Mouse (Mus musculus) heart, embryonic 11.5 days (tissue): ENCODE results near the gene Arsj. TPM values are rescaled to one million over a fixed set of nuclear protein-coding genes. Genes with fewer than 3 reads are reported as not detected.

Source experiments
- ATAC-seq: fragments of 200-750 bp; cut with Nextera tagmentation; replicated peaks from 2 replicates; pipeline ENCODE4 v1.8.0; 2017; ENCODE audit warnings: moderate library complexity; ENCODE audit not compliant: insufficient number of reproducible peaks, low FRiP score, low TSS enrichment
- H3K27ac ChIP-seq: fragments of 300-500 bp; sonication (generic); 2 replicates; pipeline ENCODE4 v1.5.1; 2014; ENCODE audit warnings: mild to moderate bottlenecking, low read depth, low read length
- H3K27me3 ChIP-seq: fragments of 300-500 bp; sonication (generic); 2 replicates; pipeline ENCODE4 v1.6.1; 2014; ENCODE audit warnings: mild to moderate bottlenecking, low read length, mixed read lengths; ENCODE audit not compliant: control insufficient read depth, insufficient read depth
- H3K36me3 ChIP-seq: fragments of 300-500 bp; sonication (generic); 2 replicates; pipeline ENCODE4 v1.6.1; 2014; ENCODE audit warnings: mild to moderate bottlenecking, low read length, moderate library complexity, mixed read lengths; ENCODE audit not compliant: control insufficient read depth, insufficient read depth
- H3K4me1 ChIP-seq: fragments of 300-500 bp; sonication (generic); 2 replicates; pipeline ENCODE4 v1.6.1; 2014; ENCODE audit warnings: low read length; ENCODE audit not compliant: control insufficient read depth, insufficient read depth
- H3K4me2 ChIP-seq: fragments of 300-500 bp; sonication (generic); 2 replicates; pipeline ENCODE4 v1.6.1; 2014; ENCODE audit warnings: mild to moderate bottlenecking, moderate library complexity
- H3K4me3 ChIP-seq: fragments of 300-500 bp; sonication (generic); 2 replicates; pipeline ENCODE4 v1.5.1; 2014; ENCODE audit warnings: low read depth, low read length
- H3K9ac ChIP-seq: fragments of 300-500 bp; sonication (generic); 2 replicates; pipeline ENCODE4 v1.6.1; 2014; ENCODE audit warnings: mild to moderate bottlenecking, low read depth, low read length, moderate library complexity
- H3K9me3 ChIP-seq: fragments of 300-500 bp; sonication (generic); replicated peaks from 2 replicates; pipeline ENCODE4 v1.6.1; 2016; ENCODE audit warnings: low read length; ENCODE audit not compliant: control insufficient read depth
- WGBS: fragments of 180-500 bp; shearing (Covaris S2); extraction: QIAGEN DNeasy Blood & Tissue Kit; methylation state at CpG from one replicate; pipeline ENCODE4 v1.1.7; 2014; ENCODE audit not compliant: insufficient replicate concordance; 5-methylcytosine and 5-hydroxymethylcytosine counted together
- polyA plus RNA-seq: library from polyadenylated mRNA; unstranded; fragments of >200 nt; fragmentation: Nextera tagmentation; extraction: Ambion mirVana; gene quantifications from 2 replicates; pipeline ENCODE4 v1.2.1, GENCODE M21; 2014

The Arsj gene
- polyA plus RNA-seq, 1 experiment from 2014 or later: 0.26 TPM

- H3K9me3 ChIP-seq: no peaks in the 10 kb centered on the region
- WGBS: 52% methylated on average over 14 of the region's 14 CpGs
Observed at GRCm38 (mm10) chr3:126384657-126385438, 21.4 kb downstream of the Arsj start.

GRCm38 (mm10) chr3:126397451-126397850 lies 34.0 kb downstream of the Arsj start:
- ATAC-seq: no peak; the same call in 1 of the 2 replicates
- H3K4me1 ChIP-seq: peaks cover 7% of the 10 kb centered on the region
- no peak overlapping the region for H3K4me2 ChIP-seq
- H3K9ac ChIP-seq: no peak overlapping the region
- no peaks in the 10 kb centered on the region for H3K27me3 ChIP-seq
- WGBS: 50% methylated on average over 2 of the region's 2 CpGs
- peak overlapping the region; percentile 60; the same call in 1 of the 2 replicates for H3K27ac ChIP-seq
- no peak overlapping the region for H3K4me3 ChIP-seq
- H3K9me3 ChIP-seq: no peaks in the 10 kb centered on the region
- no peaks in the 10 kb centered on the region for H3K36me3 ChIP-seq

More at GRCm38 (mm10) chr3:126384657-126385438, 21.4 kb downstream of the Arsj start:
- no peaks in the 10 kb centered on the region for H3K36me3 ChIP-seq
- no peak overlapping the region for H3K4me3 ChIP-seq
- H3K4me1 ChIP-seq: no peaks in the 10 kb centered on the region
- H3K27me3 ChIP-seq: no peaks in the 10 kb centered on the region
- H3K4me2 ChIP-seq: no peak overlapping the region
- no peak overlapping the region for H3K9ac ChIP-seq
- no peak for ATAC-seq
- no peak overlapping the region for H3K27ac ChIP-seq

GRCm38 (mm10) chr3:126397985-126398630 lies 34.6 kb downstream of the Arsj start:
- Histone ChIP-seq H3K4me1 (peaks cover 7% of the 10 kb centered on the region), H3K4me3 (no peak overlapping the region), H3K9me3 (no peaks in the 10 kb centered on the region), H3K9ac (no peak overlapping the region), H3K4me2 (no peak overlapping the region), H3K36me3 (no peaks in the 10 kb centered on the region), H3K27me3 (no peaks in the 10 kb centered on the region), H3K27ac (peak overlapping the region; percentile 60)
- WGBS: 24% methylated on average over 7 of the region's 7 CpGs
- peak; percentile 71 for ATAC-seq

GRCm38 (mm10) chr3:126400726-126401125 lies 37.2 kb downstream of the Arsj start:
- peaks cover 7% of the 10 kb centered on the region for H3K4me1 ChIP-seq
- no peak overlapping the region for H3K9ac ChIP-seq
- no peaks in the 10 kb centered on the region for H3K9me3 ChIP-seq
- no peaks in the 10 kb centered on the region for H3K27me3 ChIP-seq
- no peak overlapping the region for H3K4me3 ChIP-seq
- no peak overlapping the region for H3K4me2 ChIP-seq
- H3K27ac ChIP-seq: no peak overlapping the region
- no peak for ATAC-seq
- WGBS: 66% methylated on average over 4 of the region's 4 CpGs
- no peaks in the 10 kb centered on the region for H3K36me3 ChIP-seq

- Histone ChIP-seq H3K36me3 (no peaks in the 10 kb centered on the region), H3K9ac (no peak overlapping the region), H3K9me3 (no peaks in the 10 kb centered on the region), H3K27ac (no peak overlapping the region), H3K4me1 (peaks cover 5% of the 10 kb centered on the region), H3K4me2 (no peak overlapping the region), H3K4me3 (no peak overlapping the region), H3K27me3 (no peaks in the 10 kb centered on the region)
- WGBS: 29% methylated on average over 3 of the region's 3 CpGs
- ATAC-seq: no peak
Observed at GRCm38 (mm10) chr3:126402836-126403235, 39.4 kb downstream of the Arsj start.

GRCm38 (mm10) chr3:126404199-126404598 lies 40.7 kb downstream of the Arsj start:
- Histone ChIP-seq H3K4me1 (no peaks in the 10 kb centered on the region), H3K36me3 (no peaks in the 10 kb centered on the region), H3K9me3 (no peaks in the 10 kb centered on the region), H3K27ac (no peak overlapping the region), H3K27me3 (no peaks in the 10 kb centered on the region), H3K4me2 (no peak overlapping the region), H3K4me3 (no peak overlapping the region), H3K9ac (no peak overlapping the region)
- ATAC-seq: no peak
- WGBS: 84% methylated on average over 2 of the region's 2 CpGs

- no peaks in the 10 kb centered on the region for H3K36me3 ChIP-seq
- H3K27me3 ChIP-seq: no peaks in the 10 kb centered on the region
- no peaks in the 10 kb centered on the region for H3K4me1 ChIP-seq
- H3K4me2 ChIP-seq: no peak overlapping the region
- H3K9ac ChIP-seq: no peak overlapping the region
- 71% methylated on average over 3 of the region's 3 CpGs for WGBS
- no peak overlapping the region for H3K27ac ChIP-seq
- no peak overlapping the region for H3K4me3 ChIP-seq
- ATAC-seq: no peak
- H3K9me3 ChIP-seq: no peaks in the 10 kb centered on the region
Observed at GRCm38 (mm10) chr3:126430524-126431064, 67.1 kb downstream of the Arsj start.

GRCm38 (mm10) chr3:126439331-126439730 lies 75.8 kb downstream of the Arsj start:
- Histone ChIP-seq H3K36me3 (no peaks in the 10 kb centered on the region), H3K4me2 (no peak overlapping the region), H3K27ac (no peak overlapping the region), H3K4me1 (no peaks in the 10 kb centered on the region), H3K9me3 (no peaks in the 10 kb centered on the region), H3K9ac (no peak overlapping the region), H3K27me3 (no peaks in the 10 kb centered on the region), H3K4me3 (no peak overlapping the region)
- WGBS: 81% methylated on average over 6 of the region's 6 CpGs
- ATAC-seq: no peak
